Mouse (Mus musculus) liver, adult (tissue): Measurements from ENCODE around the gene Calcb.

Experiments used
- GATA4 ChIP-seq: IDR thresholded peaks from 2 replicates; pipeline ENCODE4 v1.6.1; 2014; ENCODE audit warnings: mild to moderate bottlenecking, low read length; ENCODE audit not compliant: insufficient replicate concordance

Gene Calcb

GRCm38 (mm10) chr7:114744639-114745245 lies 26.3 kb downstream of the Calcb start:
- TF ChIP-seq GATA4, result no peak

GRCm38 (mm10) chr7:114745481-114746271 lies 27.2 kb downstream of the Calcb start:
- no peak for TF ChIP-seq GATA4

- no peak for TF ChIP-seq GATA4
These were observed 29.2 kb downstream of the Calcb start for GRCm38 (mm10) chr7:114747596-114747995.

- TF ChIP-seq GATA4, result no peak
These were observed 29.8 kb downstream of the Calcb start for GRCm38 (mm10) chr7:114748239-114748638.

GRCm38 (mm10) chr7:114753471-114753870 lies 35.0 kb downstream of the Calcb start:
- TF ChIP-seq GATA4, result no peak

- no peak for TF ChIP-seq GATA4
These were observed 35.8 kb downstream of the Calcb start for GRCm38 (mm10) chr7:114754196-114754595.

GRCm38 (mm10) chr7:114754626-114755025 lies 36.2 kb downstream of the Calcb start:
- no peak for TF ChIP-seq GATA4

- no peak for TF ChIP-seq GATA4
These were observed 44.2 kb downstream of the Calcb start for GRCm38 (mm10) chr7:114762660-114763059.

GRCm38 (mm10) chr7:114765273-114765672 lies 46.8 kb downstream of the Calcb start:
- no peak for TF ChIP-seq GATA4

- TF ChIP-seq GATA4, result no peak
These were observed 48.1 kb downstream of the Calcb start for GRCm38 (mm10) chr7:114766523-114766922.

- TF ChIP-seq GATA4, result no peak
These were observed 50.1 kb downstream of the Calcb start for GRCm38 (mm10) chr7:114768516-114768915.

GRCm38 (mm10) chr7:114769041-114769440 lies 50.6 kb downstream of the Calcb start:
- TF ChIP-seq GATA4, result no peak

- no peak for TF ChIP-seq GATA4
These were observed 52.1 kb downstream of the Calcb start for GRCm38 (mm10) chr7:114770586-114770985.

GRCm38 (mm10) chr7:114771801-114772200 lies 53.4 kb downstream of the Calcb start:
- TF ChIP-seq GATA4, result peak; percentile 93
